Mouse (Mus musculus): ENCODE measurements around the gene Cyp26c1. TPM values are rescaled to one million over a fixed set of nuclear protein-coding genes. Genes with fewer than 3 reads are reported as not detected.

Cyp26c1 gene
- polyA plus RNA-seq, 1 experiment: not detected

DNA sequence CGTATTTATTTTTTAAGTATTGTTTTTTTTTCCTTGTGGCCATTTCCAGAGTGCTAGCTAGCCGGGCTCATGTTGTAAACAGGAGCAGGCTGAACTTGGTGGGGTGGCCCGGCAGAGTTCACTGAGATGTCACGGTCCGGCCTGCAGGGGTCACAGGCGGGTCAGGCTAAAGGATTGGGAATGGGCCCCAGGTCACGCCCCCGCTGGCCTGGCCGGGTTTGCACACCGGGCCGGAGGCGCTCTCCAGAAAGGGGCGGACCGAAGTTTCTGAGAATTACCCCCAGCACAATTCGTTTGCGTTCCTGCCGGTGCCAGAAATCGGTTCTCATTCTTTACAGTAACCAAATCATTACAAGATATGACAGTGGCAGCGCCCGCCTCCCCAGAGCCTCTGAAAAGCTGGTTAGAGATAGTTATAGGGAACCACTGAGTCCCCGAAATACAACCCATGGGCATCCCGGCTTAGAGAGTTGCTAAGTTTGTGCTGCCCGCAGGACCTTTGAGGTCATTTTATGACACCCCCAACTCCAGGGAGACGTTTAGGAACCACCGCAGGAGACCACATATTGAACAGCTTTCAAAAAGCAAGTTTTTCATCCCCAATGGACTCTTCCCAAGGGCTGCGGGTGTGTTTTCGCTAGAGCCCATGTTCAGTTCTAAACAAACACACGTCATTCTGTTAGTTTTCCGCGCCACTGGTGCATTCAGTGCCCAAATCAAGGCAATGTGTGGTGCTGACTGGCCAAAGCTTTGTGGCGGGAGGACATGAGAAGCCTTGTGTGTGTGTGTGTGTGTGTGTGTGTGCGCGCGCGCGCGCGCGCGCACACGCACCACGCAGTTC lies 10.6 kb downstream of the Cyp26c1 start:
- DNase-seq: no peak
- Histone ChIP-seq H3K27ac (ENCODE audit: insufficient read depth, low read length) (no peak overlapping the region), H3K27me3 (ENCODE audit: control insufficient read depth, insufficient read depth, low read length) (peaks cover 4% of the 10 kb centered on the region; the same call in 1 of the 2 replicates), H3K4me3 (replicated peaks; ENCODE audit: insufficient read depth, low read depth, low read length) (no peak overlapping the region), H3K4me1 (ENCODE audit: control insufficient read depth, insufficient read depth, low read length) (no peaks in the 10 kb centered on the region; the same call in 1 of the 2 replicates)
- TF ChIP-seq POLR2A (IDR thresholded peaks at IDR 0.05; ENCODE audit: borderline replicate concordance, insufficient read depth, low read length) (no peak), CTCF (IDR thresholded peaks at IDR 0.05; ENCODE audit: borderline replicate concordance, insufficient read depth, low read depth, low read length) (no peak)
- whole genome bisulfite sequencing: 3% methylated on average over 42 of the region's 42 CpGs

DNA sequence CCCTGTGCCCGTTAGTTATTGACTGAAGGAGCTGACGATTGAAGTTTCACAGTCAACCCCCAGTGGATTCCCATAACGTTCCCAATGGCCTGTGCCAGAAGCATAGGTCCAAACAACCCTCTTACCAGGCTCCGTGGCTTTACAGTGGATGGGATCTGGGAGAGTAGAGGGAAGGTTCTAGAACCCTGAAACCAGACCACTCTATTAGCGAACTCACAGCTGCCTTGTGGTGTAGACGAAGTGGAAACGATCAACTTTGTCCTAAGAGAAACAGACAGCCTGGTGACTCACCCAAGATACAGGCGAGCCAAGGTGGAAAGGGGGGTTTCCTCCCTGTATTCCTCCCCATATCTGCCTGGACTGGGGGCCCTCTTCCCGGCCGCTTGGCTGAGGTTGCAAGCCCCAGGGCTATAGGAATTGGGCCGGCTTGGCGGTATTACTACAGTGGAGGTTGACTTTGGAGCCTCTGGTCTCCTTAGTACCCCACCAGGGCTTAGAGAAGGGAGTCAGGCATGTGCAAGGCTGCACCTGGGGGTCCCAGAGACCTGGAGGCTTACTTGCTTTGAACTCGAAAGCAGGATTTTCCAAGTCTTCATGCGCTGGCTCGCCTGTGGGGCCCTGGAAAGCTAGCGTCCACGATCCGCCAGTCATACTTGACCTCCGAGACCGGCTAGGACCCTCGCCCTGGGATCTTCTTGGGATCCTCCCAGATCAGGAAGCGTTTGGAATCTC lies 11.4 kb downstream of the Cyp26c1 start:
- WGBS: 3% methylated on average over 22 of the region's 22 CpGs
- Histone ChIP-seq H3K4me1 (ENCODE audit: control insufficient read depth, insufficient read depth, low read length) (no peaks in the 10 kb centered on the region; the same call in 1 of the 2 replicates), H3K4me3 (replicated peaks; ENCODE audit: insufficient read depth, low read depth, low read length) (no peak overlapping the region), H3K27ac (ENCODE audit: insufficient read depth, low read length) (no peak overlapping the region), H3K27me3 (ENCODE audit: control insufficient read depth, insufficient read depth, low read length) (peaks cover 4% of the 10 kb centered on the region; the same call in 1 of the 2 replicates)
- TF ChIP-seq POLR2A (IDR thresholded peaks at IDR 0.05; ENCODE audit: borderline replicate concordance, insufficient read depth, low read length) (no peak), CTCF (IDR thresholded peaks at IDR 0.05; ENCODE audit: borderline replicate concordance, insufficient read depth, low read depth, low read length) (no peak)
- DNase-seq: no peak

- TF ChIP-seq POLR2A (IDR thresholded peaks at IDR 0.05; ENCODE audit: borderline replicate concordance, insufficient read depth, low read length): no peak
- TF ChIP-seq CTCF (IDR thresholded peaks at IDR 0.05; ENCODE audit: borderline replicate concordance, insufficient read depth, low read depth, low read length): no peak
- 1% methylated on average over 18 of the region's 18 CpGs for WGBS
- Histone ChIP-seq H3K27ac (ENCODE audit: insufficient read depth, low read length) (no peak overlapping the region), H3K4me3 (replicated peaks; ENCODE audit: insufficient read depth, low read depth, low read length) (no peak overlapping the region), H3K4me1 (ENCODE audit: control insufficient read depth, insufficient read depth, low read length) (no peaks in the 10 kb centered on the region; the same call in 1 of the 2 replicates), H3K27me3 (ENCODE audit: control insufficient read depth, insufficient read depth, low read length) (peaks cover 4% of the 10 kb centered on the region; the same call in 1 of the 2 replicates)
- no peak for DNase-seq
These were observed 11.9 kb downstream of the Cyp26c1 start for GRCm38 (mm10) chr19:37697335-37697636.

DNA sequence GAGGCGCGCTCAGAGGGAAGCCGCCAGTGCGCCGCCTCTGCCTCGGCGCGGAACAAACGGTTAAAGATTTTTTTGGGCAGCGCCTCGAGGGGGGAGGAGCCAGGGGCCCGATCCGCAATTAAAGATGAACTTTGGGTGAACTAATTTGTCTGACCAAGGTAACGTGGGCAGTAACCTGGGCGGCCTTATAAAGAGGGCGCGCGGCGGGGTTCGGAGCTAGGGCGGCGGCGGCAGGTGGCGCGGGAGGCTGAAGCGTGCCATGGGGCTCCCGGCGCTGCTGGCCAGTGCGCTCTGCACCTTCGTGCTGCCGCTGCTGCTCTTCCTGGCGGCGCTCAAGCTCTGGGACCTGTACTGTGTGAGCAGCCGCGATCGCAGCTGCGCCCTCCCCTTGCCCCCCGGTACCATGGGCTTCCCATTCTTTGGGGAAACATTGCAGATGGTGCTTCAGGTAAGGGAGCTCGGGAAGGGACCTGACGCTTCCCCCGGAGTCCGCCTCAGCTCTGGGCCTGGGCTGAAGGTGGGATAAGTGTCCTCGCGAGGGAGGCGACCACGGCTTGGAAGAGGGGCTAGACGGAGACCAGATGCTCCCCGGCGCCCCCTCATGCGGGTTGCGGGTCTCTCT lies 12.4 kb downstream of the Cyp26c1 start, which contains the start of gene Cyp26a1:
TSS of gene Cyp26a1 (plus strand) at position 148 of the 622 bp plus-strand sequence.
- Histone ChIP-seq H3K4me3 (replicated peaks; ENCODE audit: insufficient read depth, low read depth, low read length) (no peak within 1 kb of the TSS), H3K4me1 (ENCODE audit: control insufficient read depth, insufficient read depth, low read length) (no peaks in the 10 kb centered on the region; the same call in 1 of the 2 replicates), H3K27me3 (ENCODE audit: control insufficient read depth, insufficient read depth, low read length) (peaks cover 4% of the 10 kb centered on the region; the same call in 1 of the 2 replicates), H3K27ac (ENCODE audit: insufficient read depth, low read length) (no peak within 1 kb of the TSS)
- no peak for TF ChIP-seq CTCF (IDR thresholded peaks at IDR 0.05; ENCODE audit: borderline replicate concordance, insufficient read depth, low read depth, low read length)
- TF ChIP-seq POLR2A (IDR thresholded peaks at IDR 0.05; ENCODE audit: borderline replicate concordance, insufficient read depth, low read length): no peak
- under 1% methylated on average over 51 of the region's 51 CpGs for WGBS
- no peak for DNase-seq

- no peak overlapping the region for H3K27ac ChIP-seq (ENCODE audit: insufficient read depth, low read length)
- under 1% methylated on average over 63 of the region's 63 CpGs for WGBS
- H3K4me3 ChIP-seq (replicated peaks; ENCODE audit: insufficient read depth, low read depth, low read length): no peak overlapping the region
- DNase-seq: no peak
- H3K27me3 ChIP-seq (ENCODE audit: control insufficient read depth, insufficient read depth, low read length): peaks cover 4% of the 10 kb centered on the region; the same call in 1 of the 2 replicates
- TF ChIP-seq POLR2A (IDR thresholded peaks at IDR 0.05; ENCODE audit: borderline replicate concordance, insufficient read depth, low read length) (no peak), CTCF (IDR thresholded peaks at IDR 0.05; ENCODE audit: borderline replicate concordance, insufficient read depth, low read depth, low read length) (no peak)
- H3K4me1 ChIP-seq (ENCODE audit: control insufficient read depth, insufficient read depth, low read length): no peaks in the 10 kb centered on the region; the same call in 1 of the 2 replicates
These were observed 13.1 kb downstream of the Cyp26c1 start for GRCm38 (mm10) chr19:37698273-37699160.

- H3K27ac ChIP-seq (ENCODE audit: insufficient read depth, low read length): no peak overlapping the region
- peaks cover 4% of the 10 kb centered on the region; the same call in 1 of the 2 replicates for H3K27me3 ChIP-seq (ENCODE audit: control insufficient read depth, insufficient read depth, low read length)
- H3K4me3 ChIP-seq (replicated peaks; ENCODE audit: insufficient read depth, low read depth, low read length): no peak overlapping the region
- no peaks in the 10 kb centered on the region; the same call in 1 of the 2 replicates for H3K4me1 ChIP-seq (ENCODE audit: control insufficient read depth, insufficient read depth, low read length)
- 28% methylated on average over 9 of the region's 9 CpGs for WGBS
- DNase-seq: no peak
- TF ChIP-seq CTCF (IDR thresholded peaks at IDR 0.05; ENCODE audit: borderline replicate concordance, insufficient read depth, low read depth, low read length) (no peak), POLR2A (IDR thresholded peaks at IDR 0.05; ENCODE audit: borderline replicate concordance, insufficient read depth, low read length) (no peak)
These were observed 14.3 kb downstream of the Cyp26c1 start for GRCm38 (mm10) chr19:37699711-37700110.

Data from cerebellum, adult 2 months (tissue).